In the genomic region with DNA sequence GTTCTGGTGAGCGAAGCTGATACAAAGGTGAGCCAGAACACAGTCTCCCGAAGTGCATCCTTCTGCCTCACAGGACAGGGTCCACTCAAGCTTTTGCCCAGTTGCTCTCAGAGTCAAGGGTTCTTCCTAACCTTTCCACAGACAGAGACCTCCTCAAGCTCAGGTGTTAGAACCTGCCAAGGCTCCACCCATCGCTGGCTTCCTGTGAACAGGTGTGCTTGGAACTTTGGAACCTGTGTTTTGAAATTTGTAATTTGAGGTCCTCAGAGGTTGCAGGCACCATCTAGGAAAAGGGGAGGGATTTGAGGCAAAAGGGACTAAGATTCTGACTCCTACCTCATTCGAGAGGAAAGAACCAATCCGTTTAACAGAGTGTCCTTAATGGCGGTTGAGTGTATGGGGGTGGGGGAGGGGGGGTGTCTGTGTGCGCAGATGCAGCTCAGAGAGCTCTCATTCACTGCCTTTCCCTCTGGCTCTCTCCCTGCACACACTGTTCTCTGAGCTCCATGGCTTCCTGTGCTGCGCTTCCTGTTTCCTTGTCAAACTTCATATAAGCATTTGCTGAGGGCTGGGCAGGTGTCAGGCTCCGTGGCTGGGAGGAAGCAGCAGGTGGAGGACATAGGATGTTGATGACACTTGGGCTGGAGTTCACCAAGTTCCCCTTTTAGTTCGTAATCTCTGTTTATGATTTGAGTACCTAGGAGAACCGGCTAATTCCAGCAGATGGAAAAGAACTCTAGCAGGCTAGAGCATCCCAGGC, we compare ENCODE assay signal across 12 mouse cellular contexts.
DNase-seq lines count a peak whose midpoint lies in the region; ATAC-seq and TF ChIP-seq lines count a peak whose summit lies in the region.
"Had no signal": no experiment of that assay in that cellular context is flagged by ENCODE, and none has a peak within 500 bp of the region (broad histone marks: within the 10 kb centered on the region; RNA-seq: fewer than 3 reads in every experiment).

No protein-coding gene starts in this region.

- H3K9ac ChIP-seq in forebrain, embryonic 11.5 days (ENCODE audit: low read length) = no peak overlapping the region
- H3K9ac ChIP-seq in forebrain, embryonic 14.5 days (ENCODE audit: low read length) = no peak overlapping the region

- no peak overlapping the region for H3K4me3 ChIP-seq in bone marrow macrophage, adult 2 months (ENCODE audit: insufficient read depth, low read length)
- H3K4me3 ChIP-seq in forebrain, embryonic 11.5 days (ENCODE audit: low read depth, low read length) = no peak overlapping the region
- no peak overlapping the region for H3K4me3 ChIP-seq in embryonic facial prominence, embryonic 10.5 days
- no peak overlapping the region for H3K4me3 ChIP-seq in forebrain, embryonic 14.5 days (ENCODE audit: low read depth, low read length)

- no peak for TF ChIP-seq POLR2A in bone marrow macrophage, adult 2 months (IDR thresholded peaks at IDR 0.05; ENCODE audit: borderline replicate concordance, low read depth, low read length)

- no peak overlapping the region for H3K4me2 ChIP-seq in forebrain, embryonic 11.5 days (ENCODE audit: low read depth, low read length, severe bottlenecking)
- H3K4me2 ChIP-seq in forebrain, embryonic 14.5 days (ENCODE audit: low read length) = no peak overlapping the region

- ATAC-seq in forebrain, embryonic 11.5 days (replicated peaks; ENCODE audit: low FRiP score) = no peak
- ATAC-seq in forebrain, embryonic 14.5 days = no peak
- ATAC-seq: midbrain, embryonic 16.5 days had no signal

- TF ChIP-seq CTCF in bone marrow macrophage, adult 2 months (IDR thresholded peaks at IDR 0.05; ENCODE audit: low read depth, low read length) = peak; percentile 5; the same call in 1 of the 2 replicates

- peak; percentile 27 to 71 for DNase-seq in heart, adult 18-20 months
- DNase-seq in heart, postnatal 4 days = no peak
- peak; percentile 75 for DNase-seq in lung, postnatal 25 days (ENCODE audit: low spot score)
- peak; percentile 68 to 83 for DNase-seq in thymus, adult 18-20 months
- DNase-seq in forebrain, embryonic 11.5 days (ENCODE audit: low spot score) = no peak
- DNase-seq in embryonic facial prominence, embryonic 10.5 days (ENCODE audit: low spot score) = no peak
- no peak for DNase-seq in forebrain, embryonic 14.5 days (ENCODE audit: low spot score)
- DNase-seq: adrenal gland, adult 8-10 months; gastrocnemius, postnatal 10 days; kidney, adult 11 months had no signal

- 80% methylated on average over 11 of the region's 11 CpGs for WGBS in forebrain, embryonic 11.5 days
- 80% methylated on average over 11 of the region's 11 CpGs for WGBS in embryonic facial prominence, embryonic 10.5 days
- 88% methylated on average over 11 of the region's 11 CpGs for WGBS in forebrain, embryonic 14.5 days

- H3K9me3 ChIP-seq in forebrain, embryonic 11.5 days (ENCODE audit: control insufficient read depth, low read length) = no peaks in the 10 kb centered on the region
- no peaks in the 10 kb centered on the region for H3K9me3 ChIP-seq in embryonic facial prominence, embryonic 10.5 days
- H3K9me3 ChIP-seq in forebrain, embryonic 14.5 days (replicated peaks; ENCODE audit: control insufficient read depth, low read length) = no peaks in the 10 kb centered on the region

- peaks cover 41% of the 10 kb centered on the region for H3K4me1 ChIP-seq in bone marrow macrophage, adult 2 months (ENCODE audit: control insufficient read depth, insufficient read depth, low read length)
- H3K4me1 ChIP-seq in forebrain, embryonic 11.5 days (replicated peaks; ENCODE audit: control insufficient read depth, insufficient read depth, low read length) = 0 out of 2 replicates have a peak, but pooled peaks cover 9% of the 10 kb centered on the region
- peaks cover 27% of the 10 kb centered on the region for H3K4me1 ChIP-seq in embryonic facial prominence, embryonic 10.5 days
- H3K4me1 ChIP-seq in forebrain, embryonic 14.5 days (ENCODE audit: control insufficient read depth, insufficient read depth, low read length) = peaks cover 7% of the 10 kb centered on the region

- no peaks in the 10 kb centered on the region for H3K36me3 ChIP-seq in forebrain, embryonic 11.5 days (ENCODE audit: control insufficient read depth, insufficient read depth, low read length)
- H3K36me3 ChIP-seq in embryonic facial prominence, embryonic 10.5 days (replicated peaks) = no peaks in the 10 kb centered on the region
- no peaks in the 10 kb centered on the region for H3K36me3 ChIP-seq in forebrain, embryonic 14.5 days (ENCODE audit: control insufficient read depth, insufficient read depth, low read length)

- no peaks in the 10 kb centered on the region for H3K27me3 ChIP-seq in forebrain, embryonic 11.5 days (ENCODE audit: control insufficient read depth, insufficient read depth, low read length)
- peaks cover 18% of the 10 kb centered on the region for H3K27me3 ChIP-seq in embryonic facial prominence, embryonic 10.5 days (replicated peaks; ENCODE audit: low read depth, poor library complexity, severe bottlenecking)
- H3K27me3 ChIP-seq in forebrain, embryonic 14.5 days (replicated peaks; ENCODE audit: control insufficient read depth, insufficient read depth, low read length) = no peaks in the 10 kb centered on the region

- no peak overlapping the region for H3K27ac ChIP-seq in bone marrow macrophage, adult 2 months (ENCODE audit: insufficient read depth, low read depth, low read length)
- no peak overlapping the region for H3K27ac ChIP-seq in forebrain, embryonic 11.5 days (ENCODE audit: low read depth, low read length)
- no peak overlapping the region for H3K27ac ChIP-seq in embryonic facial prominence, embryonic 10.5 days (replicated peaks)
- no peak overlapping the region for H3K27ac ChIP-seq in forebrain, embryonic 14.5 days (ENCODE audit: low read depth, low read length)

Comparison
In these comparisons a context has a peak if more than half of its experiments do, and no peak if none do; other contexts are left out.
1. DNase-seq: peak in heart, adult 18-20 months (2 of 2), lung, postnatal 25 days (single experiment) and thymus, adult 18-20 months (2 of 2); none in heart, postnatal 4 days (single experiment), forebrain, embryonic 11.5 days (single experiment), embryonic facial prominence, embryonic 10.5 days (single experiment) and forebrain, embryonic 14.5 days (single experiment).